Mouse (Mus musculus): ENCODE results near the gene Polr1a. TPM values are rescaled to one million over a fixed set of nuclear protein-coding genes. Genes with fewer than 3 reads are reported as not detected.
"Not testable (repeated sequence)": the region's sequence is repeated elsewhere in the genome, so short reads cannot be mapped to it uniquely, and the experiment has no call there.

Polr1a gene
- polyA plus RNA-seq, 1 experiment, result 68.0 TPM

- H3K36me3 ChIP-seq (ENCODE audit: control insufficient read depth, insufficient read depth, low read length, poor library complexity, severe bottlenecking), result peaks cover 95% of the 10 kb centered on the region
- H3K27ac ChIP-seq (ENCODE audit: insufficient read depth, low read length), result no peak overlapping the region
- no peaks in the 10 kb centered on the region for H3K4me1 ChIP-seq (ENCODE audit: control insufficient read depth, insufficient read depth, low read length)
- H3K9me3 ChIP-seq (replicated peaks; ENCODE audit: control insufficient read depth, insufficient read depth, low read length, poor library complexity, severe bottlenecking), result no peaks in the 10 kb centered on the region
- H3K9ac ChIP-seq (ENCODE audit: low read depth, poor library complexity, severe bottlenecking), result no peak overlapping the region
- no peaks in the 10 kb centered on the region for H3K27me3 ChIP-seq (ENCODE audit: control insufficient read depth, insufficient read depth, low read length, poor library complexity, severe bottlenecking)
- H3K4me3 ChIP-seq (ENCODE audit: low read depth, low read length), result no peak overlapping the region
- no peak for TF ChIP-seq EP300 (IDR thresholded peaks at IDR 0.05; ENCODE audit: insufficient read depth, low read depth, low read length)
- no peak for TF ChIP-seq POLR2A (IDR thresholded peaks at IDR 0.05; ENCODE audit: insufficient read depth, low read length)
- no peak for TF ChIP-seq CTCF (IDR thresholded peaks at IDR 0.05; ENCODE audit: low read depth, low read length)
Observed at GRCm38 (mm10) chr6:71893263-71893662, 15.6 kb upstream of the Polr1a start.

- H3K36me3 ChIP-seq (ENCODE audit: control insufficient read depth, insufficient read depth, low read length, poor library complexity, severe bottlenecking), result peaks cover 48% of the 10 kb centered on the region
- no peaks in the 10 kb centered on the region for H3K4me1 ChIP-seq (ENCODE audit: control insufficient read depth, insufficient read depth, low read length)
- no peaks in the 10 kb centered on the region for H3K9me3 ChIP-seq (replicated peaks; ENCODE audit: control insufficient read depth, insufficient read depth, low read length, poor library complexity, severe bottlenecking)
- TF ChIP-seq POLR2A (IDR thresholded peaks at IDR 0.05; ENCODE audit: insufficient read depth, low read length) (no peak), CTCF (IDR thresholded peaks at IDR 0.05; ENCODE audit: low read depth, low read length) (no peak), EP300 (IDR thresholded peaks at IDR 0.05; ENCODE audit: insufficient read depth, low read depth, low read length) (no peak)
- H3K27me3 ChIP-seq (ENCODE audit: control insufficient read depth, insufficient read depth, low read length, poor library complexity, severe bottlenecking), result no peaks in the 10 kb centered on the region
- peak overlapping the region; percentile 32 for H3K9ac ChIP-seq (ENCODE audit: low read depth, poor library complexity, severe bottlenecking)
- no peak overlapping the region for H3K27ac ChIP-seq (ENCODE audit: insufficient read depth, low read length)
- H3K4me3 ChIP-seq (ENCODE audit: low read depth, low read length), result peak overlapping the region; percentile 80
Observed at GRCm38 (mm10) chr6:71907702-71908235, 1.1 kb upstream of the Polr1a start.

- H3K27me3 ChIP-seq (ENCODE audit: control insufficient read depth, insufficient read depth, low read length, poor library complexity, severe bottlenecking), result no peaks in the 10 kb centered on the region
- peaks cover 38% of the 10 kb centered on the region for H3K36me3 ChIP-seq (ENCODE audit: control insufficient read depth, insufficient read depth, low read length, poor library complexity, severe bottlenecking)
- H3K27ac ChIP-seq (ENCODE audit: insufficient read depth, low read length), result no peak overlapping the region
- no peaks in the 10 kb centered on the region for H3K4me1 ChIP-seq (ENCODE audit: control insufficient read depth, insufficient read depth, low read length)
- TF ChIP-seq CTCF (IDR thresholded peaks at IDR 0.05; ENCODE audit: low read depth, low read length) (no peak), EP300 (IDR thresholded peaks at IDR 0.05; ENCODE audit: insufficient read depth, low read depth, low read length) (no peak), POLR2A (IDR thresholded peaks at IDR 0.05; ENCODE audit: insufficient read depth, low read length) (no peak)
- H3K4me3 ChIP-seq (ENCODE audit: low read depth, low read length), result peak overlapping the region; percentile 80
- peak overlapping the region; percentile 32 for H3K9ac ChIP-seq (ENCODE audit: low read depth, poor library complexity, severe bottlenecking)
- H3K9me3 ChIP-seq (replicated peaks; ENCODE audit: control insufficient read depth, insufficient read depth, low read length, poor library complexity, severe bottlenecking), result no peaks in the 10 kb centered on the region
Observed at GRCm38 (mm10) chr6:71909384-71909783, 531 bp downstream of the Polr1a start.

- peak overlapping the region; percentile 32 for H3K9ac ChIP-seq (ENCODE audit: low read depth, poor library complexity, severe bottlenecking)
Observed at GRCm38 (mm10) chr6:71909840-71910239, 987 bp downstream of the Polr1a start.

GRCm38 (mm10) chr6:71911686-71912450 is 3.0 kb downstream of the Polr1a start:
- Histone ChIP-seq H3K9ac (ENCODE audit: low read depth, poor library complexity, severe bottlenecking) (no peak overlapping the region), H3K4me1 (ENCODE audit: control insufficient read depth, insufficient read depth, low read length) (no peaks in the 10 kb centered on the region), H3K9me3 (replicated peaks; ENCODE audit: control insufficient read depth, insufficient read depth, low read length, poor library complexity, severe bottlenecking) (no peaks in the 10 kb centered on the region), H3K4me3 (ENCODE audit: low read depth, low read length) (no peak overlapping the region), H3K36me3 (ENCODE audit: control insufficient read depth, insufficient read depth, low read length, poor library complexity, severe bottlenecking) (peaks cover 31% of the 10 kb centered on the region), H3K27ac (ENCODE audit: insufficient read depth, low read length) (no peak overlapping the region), H3K27me3 (ENCODE audit: control insufficient read depth, insufficient read depth, low read length, poor library complexity, severe bottlenecking) (no peaks in the 10 kb centered on the region)
- TF ChIP-seq CTCF (IDR thresholded peaks at IDR 0.05; ENCODE audit: low read depth, low read length), result no peak

More at GRCm38 (mm10) chr6:71909840-71910239, 987 bp downstream of the Polr1a start:
- no peak for TF ChIP-seq POLR2A (IDR thresholded peaks at IDR 0.05; ENCODE audit: insufficient read depth, low read length)
- TF ChIP-seq CTCF (IDR thresholded peaks at IDR 0.05; ENCODE audit: low read depth, low read length), result no peak
- no peaks in the 10 kb centered on the region for H3K4me1 ChIP-seq (ENCODE audit: control insufficient read depth, insufficient read depth, low read length)
- no peaks in the 10 kb centered on the region for H3K9me3 ChIP-seq (replicated peaks; ENCODE audit: control insufficient read depth, insufficient read depth, low read length, poor library complexity, severe bottlenecking)
- no peak overlapping the region for H3K27ac ChIP-seq (ENCODE audit: insufficient read depth, low read length)
- peaks cover 35% of the 10 kb centered on the region for H3K36me3 ChIP-seq (ENCODE audit: control insufficient read depth, insufficient read depth, low read length, poor library complexity, severe bottlenecking)
- H3K4me3 ChIP-seq (ENCODE audit: low read depth, low read length), result peak overlapping the region; percentile 80
- H3K27me3 ChIP-seq (ENCODE audit: control insufficient read depth, insufficient read depth, low read length, poor library complexity, severe bottlenecking), result no peaks in the 10 kb centered on the region

- no peaks in the 10 kb centered on the region for H3K9me3 ChIP-seq (replicated peaks; ENCODE audit: control insufficient read depth, insufficient read depth, low read length, poor library complexity, severe bottlenecking)
- no peak overlapping the region for H3K27ac ChIP-seq (ENCODE audit: insufficient read depth, low read length)
- H3K36me3 ChIP-seq (ENCODE audit: control insufficient read depth, insufficient read depth, low read length, poor library complexity, severe bottlenecking), result peaks cover 76% of the 10 kb centered on the region
- no peaks in the 10 kb centered on the region for H3K27me3 ChIP-seq (ENCODE audit: control insufficient read depth, insufficient read depth, low read length, poor library complexity, severe bottlenecking)
- no peaks in the 10 kb centered on the region for H3K4me1 ChIP-seq (ENCODE audit: control insufficient read depth, insufficient read depth, low read length)
- TF ChIP-seq EP300 (IDR thresholded peaks at IDR 0.05; ENCODE audit: insufficient read depth, low read depth, low read length), result no peak
- no peak for TF ChIP-seq POLR2A (IDR thresholded peaks at IDR 0.05; ENCODE audit: insufficient read depth, low read length)
- TF ChIP-seq CTCF (IDR thresholded peaks at IDR 0.05; ENCODE audit: low read depth, low read length), result no peak
- H3K4me3 ChIP-seq (ENCODE audit: low read depth, low read length), result no peak overlapping the region
- H3K9ac ChIP-seq (ENCODE audit: low read depth, poor library complexity, severe bottlenecking), result no peak overlapping the region
Observed at GRCm38 (mm10) chr6:71920752-71921151, 11.9 kb downstream of the Polr1a start.

GRCm38 (mm10) chr6:71925233-71925632 is 16.4 kb downstream of the Polr1a start:
- H3K36me3 ChIP-seq (ENCODE audit: control insufficient read depth, insufficient read depth, low read length, poor library complexity, severe bottlenecking), result peaks cover 68% of the 10 kb centered on the region
- not testable (repeated sequence) for H3K27me3 ChIP-seq (ENCODE audit: control insufficient read depth, insufficient read depth, low read length, poor library complexity, severe bottlenecking); H3K4me3 ChIP-seq (ENCODE audit: low read depth, low read length)

More at GRCm38 (mm10) chr6:71925233-71925632, 16.4 kb downstream of the Polr1a start:
- not testable (repeated sequence) for H3K9me3 ChIP-seq (replicated peaks; ENCODE audit: control insufficient read depth, insufficient read depth, low read length, poor library complexity, severe bottlenecking); H3K4me1 ChIP-seq (ENCODE audit: control insufficient read depth, insufficient read depth, low read length); H3K9ac ChIP-seq (ENCODE audit: low read depth, poor library complexity, severe bottlenecking); H3K27ac ChIP-seq (ENCODE audit: insufficient read depth, low read length)

Data from ES-Bruce4 (cell line).